Mouse (Mus musculus) ES-E14 (cell line): ENCODE results near the gene Cmklr1.
"Not testable (repeated sequence)": the region's sequence is repeated elsewhere in the genome, so short reads cannot be mapped to it uniquely, and the experiment has no call there.

Experiments
- CHD2 ChIP-seq: IDR thresholded peaks from 2 replicates; pipeline ENCODE4 v1.6.1; 2014; ENCODE audit warnings: mild to moderate bottlenecking, low read depth, low read length, inconsistent platforms
- HCFC1 ChIP-seq: IDR thresholded peaks from 2 replicates; pipeline ENCODE4 v1.6.1; 2012; ENCODE audit warnings: low read length, inconsistent platforms, borderline replicate concordance; ENCODE audit not compliant: insufficient read depth
- MAFK ChIP-seq: IDR thresholded peaks from 2 replicates; pipeline ENCODE4 v1.6.1; 2014; ENCODE audit warnings: mild to moderate bottlenecking, low read depth, low read length, inconsistent platforms; ENCODE audit not compliant: insufficient read depth
- ZC3H11A ChIP-seq: IDR thresholded peaks from 2 replicates; pipeline ENCODE4 v1.6.1; 2012; ENCODE audit warnings: low read depth, mild to moderate bottlenecking, inconsistent platforms, low read length, borderline replicate concordance
- ZNF384 ChIP-seq: IDR thresholded peaks from 2 replicates; pipeline ENCODE4 v1.6.1; 2012; ENCODE audit warnings: low read depth, low read length, inconsistent platforms

DNA sequence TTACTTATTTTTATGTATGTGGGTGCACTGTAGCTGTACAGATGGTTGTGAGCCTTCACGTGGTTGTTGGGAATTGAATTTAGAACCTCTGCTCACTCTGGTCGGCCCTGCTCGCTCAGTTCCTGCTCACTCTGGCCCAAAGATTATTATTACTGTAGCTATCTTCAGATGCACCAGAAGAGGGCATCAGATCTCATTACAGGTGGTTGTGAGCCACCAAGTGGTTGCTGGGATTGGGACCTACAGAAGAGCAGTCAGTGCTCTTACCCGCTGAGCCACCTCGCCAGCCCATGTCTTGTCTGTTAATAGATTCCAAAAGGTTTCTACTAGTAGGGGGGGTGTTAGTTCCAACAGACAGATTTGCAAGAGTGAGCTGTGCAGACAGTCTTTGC is 63.8 kb downstream of the Cmklr1 start:
- not testable (repeated sequence) for TF ChIP-seq CHD2, ZNF384, ZC3H11A, MAFK, HCFC1
